Mouse (Mus musculus) right cerebral cortex, postnatal 4 days (tissue): Measurements from ENCODE around the gene Manba.

ENCODE experiments used
- DNase-seq: peaks from one replicate; pipeline ENCODE4 v3.0.0-alpha.2; 2022

Manba gene

GRCm38 (mm10) chr3:135586060-135586459 lies 100.6 kb downstream of the Manba start:
- DNase-seq = no peak

GRCm38 (mm10) chr3:135586471-135586880 lies 101.1 kb downstream of the Manba start:
- DNase-seq = no peak

- no peak for DNase-seq
Measured at GRCm38 (mm10) chr3:135590471-135590870, 105.1 kb downstream of the Manba start.

- DNase-seq = no peak
Measured at GRCm38 (mm10) chr3:135591376-135591775, 106.0 kb downstream of the Manba start.

- DNase-seq = no peak
Measured at GRCm38 (mm10) chr3:135592011-135592410, 106.6 kb downstream of the Manba start.

GRCm38 (mm10) chr3:135594238-135594917 lies 109.0 kb downstream of the Manba start:
- no peak for DNase-seq

- no peak for DNase-seq
Measured at GRCm38 (mm10) chr3:135597014-135597413, 111.6 kb downstream of the Manba start.

- DNase-seq = no peak
Measured at GRCm38 (mm10) chr3:135598355-135598754, 112.9 kb downstream of the Manba start.

GRCm38 (mm10) chr3:135602731-135603130 lies 117.3 kb downstream of the Manba start:
- no peak for DNase-seq

GRCm38 (mm10) chr3:135604626-135605417 lies 119.4 kb downstream of the Manba start:
- DNase-seq = no peak

- DNase-seq = no peak
Measured at GRCm38 (mm10) chr3:135605474-135605873, 120.1 kb downstream of the Manba start.

- no peak for DNase-seq
Measured at GRCm38 (mm10) chr3:135606592-135606991, 121.2 kb downstream of the Manba start.

- DNase-seq = no peak
Measured at GRCm38 (mm10) chr3:135607021-135607420, 121.6 kb downstream of the Manba start.

GRCm38 (mm10) chr3:135607660-135608473 lies 122.5 kb downstream of the Manba start:
- DNase-seq = no peak

- DNase-seq = peak; percentile 26
Measured at GRCm38 (mm10) chr3:135610221-135610620, 124.8 kb downstream of the Manba start.

- no peak for DNase-seq
Measured at GRCm38 (mm10) chr3:135614376-135614775, 129.0 kb downstream of the Manba start.

- DNase-seq = no peak
Measured at GRCm38 (mm10) chr3:135616730-135617129, 131.3 kb downstream of the Manba start.
